Mouse (Mus musculus) heart, postnatal 10 days (tissue): Measurements from ENCODE around the gene C030005K15Rik. TPM values are rescaled to one million over a fixed set of nuclear protein-coding genes. Genes with fewer than 3 reads are reported as not detected.

Source experiments
- total RNA-seq, 2 experiments: library from RNA; stranded (reverse); gene quantifications; 2 replicates each; pipeline ENCODE4 v1.2.3; 2021

The C030005K15Rik gene
- total RNA-seq, 2 experiments from 2014 or later = not detected

Other genes starting within 250 kb of the C030005K15Rik start
- 100 to 1,000 TPM; 496 to 539 TPM for gene Dcn, start 247.1 kb downstream of the C030005K15Rik start, total RNA-seq
- gene Lum, start 161.6 kb downstream of the C030005K15Rik start, total RNA-seq = 100 to 1,000 TPM; 137 to 148 TPM
- not detected for gene Kera, start 119.9 kb downstream of the C030005K15Rik start, total RNA-seq
- gene Epyc, start 82.7 kb downstream of the C030005K15Rik start, total RNA-seq = under 1 TPM; 0.29 to 0.45 TPM
- gene Ccer1, start 33.7 kb downstream of the C030005K15Rik start, total RNA-seq = not detected